Mouse (Mus musculus): Measurements from ENCODE around the gene Olfr550.

DNA sequence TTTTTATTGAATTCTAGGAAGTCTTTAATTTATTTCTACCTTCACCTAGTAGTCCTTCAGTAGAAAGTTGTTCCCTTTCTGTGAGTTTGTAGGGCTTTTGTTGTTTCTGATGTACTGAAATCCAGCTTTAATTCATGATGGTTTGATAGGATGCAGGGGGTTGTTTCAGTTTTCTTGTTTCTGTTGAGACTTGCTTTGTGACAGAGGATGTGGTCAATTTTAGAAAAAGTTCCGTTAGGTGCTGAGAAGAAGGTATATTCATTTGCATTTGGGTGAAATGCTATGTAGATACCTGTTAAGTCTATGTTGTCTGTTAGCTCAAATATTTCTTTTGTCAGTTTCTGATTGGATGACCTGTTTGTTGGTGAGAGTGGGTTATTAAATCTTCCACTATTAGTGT is 42.2 kb upstream of the Olfr550 start:
- TF ChIP-seq CTCF (IDR thresholded peaks at IDR 0.05; ENCODE audit: control insufficient read depth, insufficient read depth, insufficient replicate concordance, low read depth, low read length) (no peak), POLR2A (IDR thresholded peaks at IDR 0.05; ENCODE audit: control insufficient read depth, low read depth, low read length) (no peak)
